Mouse (Mus musculus) olfactory bulb, adult 2 months (tissue): ENCODE measurements at regions not wholly inside any gene's neighbourhood (a gene's known extent, or its start where the extent isn't known, plus 50 kb on each side); places are given as distances from the start of the nearest gene placed in this dataset.

Source experiments
- CTCF ChIP-seq: fragments of 200-500 bp; IDR thresholded peaks from 2 replicates; pipeline ENCODE4 v1.5.1; 2012; ENCODE audit warnings: low read depth, mild to moderate bottlenecking, low read length, moderate library complexity; ENCODE audit not compliant: insufficient read depth
- POLR2A ChIP-seq: fragments of 200-500 bp; IDR thresholded peaks from 2 replicates; pipeline ENCODE4 v1.6.1; 2012; ENCODE audit warnings: mild to moderate bottlenecking, low read depth, low read length, moderate library complexity; ENCODE audit not compliant: insufficient read depth

DNA sequence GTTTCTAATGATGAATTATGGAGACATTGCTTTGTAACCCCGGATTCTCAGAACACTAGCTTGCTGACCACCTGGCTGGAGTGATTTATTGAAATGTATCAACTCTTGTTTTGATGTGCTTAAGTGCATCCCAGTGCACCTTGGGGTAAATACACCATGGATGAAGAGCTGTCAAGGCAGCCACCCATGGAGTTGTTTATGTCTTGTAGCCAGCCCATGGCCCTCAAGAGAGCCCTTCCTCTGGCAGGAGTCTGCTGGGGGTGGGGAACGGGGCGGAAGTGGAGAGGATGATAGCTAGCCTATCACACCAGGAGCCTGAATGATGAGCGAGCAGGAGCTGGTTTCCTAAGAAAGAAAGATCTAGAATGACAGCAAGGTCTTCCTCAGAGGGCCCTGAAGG is 128.6 kb upstream of the A1bg start:
- no peak for TF ChIP-seq POLR2A
- TF ChIP-seq CTCF, result no peak
